Mouse (Mus musculus): ENCODE measurements around the gene Crybg1.
"Not testable (repeated sequence)": the region's sequence is repeated elsewhere in the genome, so short reads cannot be mapped to it uniquely, and the experiment has no call there.

The Crybg1 gene

GRCm38 (mm10) chr10:43964943-43965342 is 183.7 kb downstream of the Crybg1 start:
- DNase-seq (ENCODE audit: low spot score): no peak

- DNase-seq (ENCODE audit: low spot score): peak; percentile 72
Measured at GRCm38 (mm10) chr10:43953942-43954341, 194.7 kb downstream of the Crybg1 start.

DNA sequence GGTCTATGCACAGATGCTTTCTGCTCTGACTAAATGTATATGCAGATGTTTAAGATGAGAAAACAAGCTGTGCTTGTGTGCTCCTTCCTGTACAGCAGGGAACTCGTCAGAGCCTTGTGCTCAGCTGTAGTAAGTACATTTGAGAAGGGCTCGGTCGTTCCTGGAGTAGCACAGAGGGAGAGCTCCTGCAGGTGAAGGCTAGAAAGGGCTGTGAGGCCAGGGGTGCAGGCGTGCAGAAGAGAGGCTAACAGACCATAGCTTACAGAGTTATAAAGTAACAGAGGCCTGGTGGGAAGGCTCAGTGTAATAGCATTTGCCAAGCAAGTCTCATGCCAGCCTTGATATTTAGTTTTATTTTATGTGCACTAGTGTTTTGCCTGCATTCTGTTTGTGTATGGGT is 203.2 kb downstream of the Crybg1 start:
- DNase-seq (ENCODE audit: low spot score): no peak

- no peak for DNase-seq (ENCODE audit: low spot score)
Measured at GRCm38 (mm10) chr10:43943736-43944135, 204.9 kb downstream of the Crybg1 start.

DNA sequence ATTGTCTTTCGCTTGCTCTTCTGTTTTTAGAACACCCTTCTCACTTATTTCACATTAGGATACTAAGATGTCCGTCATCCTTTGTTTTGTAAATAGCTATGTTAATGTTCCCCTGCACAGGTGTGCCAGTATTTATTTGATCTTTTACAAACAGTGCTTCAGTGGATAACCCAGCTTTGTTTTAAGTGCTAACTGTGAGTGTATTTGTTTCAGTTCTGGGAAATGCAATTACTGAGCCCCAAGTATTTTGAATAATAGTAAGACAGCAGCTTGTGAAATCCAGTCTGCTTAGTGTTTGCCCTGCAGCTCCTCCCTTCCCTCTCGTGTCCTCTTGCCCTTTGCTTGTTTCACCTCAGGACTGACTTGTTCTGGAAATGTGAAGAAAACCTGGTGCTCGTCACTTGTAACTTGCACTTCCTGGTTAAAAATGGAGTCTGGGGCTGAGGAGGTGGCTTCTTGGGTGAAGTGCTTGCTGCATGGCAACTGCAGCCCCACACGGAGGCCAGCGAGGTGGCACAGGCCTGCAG is 209.5 kb downstream of the Crybg1 start:
- no peak for DNase-seq (ENCODE audit: low spot score)

- DNase-seq (ENCODE audit: low spot score): no peak
Measured at GRCm38 (mm10) chr10:43928596-43928995, 220.1 kb downstream of the Crybg1 start.

DNA sequence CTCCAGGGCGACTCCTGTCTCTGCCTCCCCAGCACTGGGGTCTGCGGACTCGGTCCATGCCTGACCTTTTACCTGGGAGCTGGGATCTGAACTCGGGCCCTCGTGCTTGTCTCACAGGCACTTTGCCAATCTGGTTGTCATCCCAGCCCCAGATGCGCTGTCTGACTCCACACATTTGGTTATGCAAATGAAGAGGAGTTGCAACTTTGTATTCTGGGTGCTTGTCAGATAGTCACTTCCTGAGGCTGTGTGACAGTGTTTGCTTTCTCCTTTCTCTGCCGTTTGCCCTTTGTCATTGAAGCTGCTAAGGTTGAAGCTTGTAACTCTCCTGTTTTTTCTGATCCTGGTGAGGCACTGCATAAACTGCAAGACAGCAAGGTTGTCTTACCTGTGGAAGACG is 220.9 kb downstream of the Crybg1 start:
- no peak for DNase-seq (ENCODE audit: low spot score)

DNA sequence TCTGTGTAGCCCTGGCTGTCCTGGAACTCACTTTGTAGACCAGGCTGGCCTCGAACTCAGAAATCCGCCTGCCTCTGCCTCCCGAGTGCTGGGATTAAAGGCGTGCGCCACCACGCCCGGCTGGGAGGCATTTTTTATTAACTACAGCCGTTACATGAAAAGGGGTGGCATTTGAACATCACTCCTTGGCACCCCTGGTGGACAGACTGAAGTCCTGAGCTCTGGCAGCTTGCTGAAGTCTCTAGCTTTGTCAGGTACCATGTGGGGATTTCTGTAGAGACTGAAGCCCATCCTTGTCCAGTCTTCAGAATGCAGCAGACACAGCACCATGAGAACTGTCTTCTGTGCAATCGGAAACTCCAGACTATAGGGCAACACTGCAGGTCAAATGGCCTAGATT is 222.9 kb downstream of the Crybg1 start:
- DNase-seq (ENCODE audit: low spot score): not testable (repeated sequence)

GRCm38 (mm10) chr10:43923096-43923495 is 225.6 kb downstream of the Crybg1 start:
- DNase-seq (ENCODE audit: low spot score): no peak

- DNase-seq (ENCODE audit: low spot score): peak; percentile 93
Measured at GRCm38 (mm10) chr10:43918696-43919608, 229.7 kb downstream of the Crybg1 start.

DNA sequence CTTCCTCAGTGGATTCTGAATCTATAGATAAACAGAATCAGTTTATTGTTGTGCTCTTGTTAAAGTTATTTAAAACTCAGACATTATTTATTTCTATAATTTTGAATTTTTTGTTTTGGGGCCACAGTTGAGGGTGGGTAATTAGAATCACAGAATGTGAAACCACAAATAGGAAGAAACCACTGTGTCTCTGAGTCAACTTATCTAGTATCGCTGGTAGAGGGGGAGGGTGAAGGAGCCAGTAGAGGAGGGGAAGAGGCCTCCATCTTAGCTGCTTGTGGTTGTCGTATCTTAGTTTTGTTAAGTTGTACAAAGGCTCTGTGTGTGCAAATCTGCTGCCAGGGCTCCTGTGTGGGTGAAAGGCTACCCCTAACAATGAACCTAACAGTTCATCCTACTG is 231.9 kb downstream of the Crybg1 start:
- no peak for DNase-seq (ENCODE audit: low spot score)

- DNase-seq (ENCODE audit: low spot score): no peak
Measured at GRCm38 (mm10) chr10:43916181-43916580, 232.5 kb downstream of the Crybg1 start.

DNA sequence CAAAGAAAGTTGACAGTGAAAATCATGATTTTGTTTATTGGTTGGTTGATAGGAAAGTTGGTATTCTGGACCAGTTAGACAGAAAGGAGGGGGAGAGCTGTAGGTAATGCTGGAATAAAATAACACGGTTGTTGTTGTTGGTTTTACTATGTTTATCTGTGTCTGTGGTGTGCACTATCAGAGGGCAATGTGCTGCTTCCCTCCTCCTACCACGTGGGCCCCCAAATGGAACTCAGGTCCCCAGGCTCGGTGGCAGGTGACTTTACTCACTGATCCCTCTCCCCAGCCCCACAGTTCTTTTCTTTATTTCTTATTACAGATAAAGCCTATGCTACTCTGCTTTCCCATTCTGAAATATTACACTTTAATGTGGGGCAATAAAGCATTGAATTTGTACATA is 236.4 kb downstream of the Crybg1 start:
- no peak for DNase-seq (ENCODE audit: low spot score)

- no peak for DNase-seq (ENCODE audit: low spot score)
Measured at GRCm38 (mm10) chr10:43910873-43911142, 237.8 kb downstream of the Crybg1 start.

GRCm38 (mm10) chr10:43910032-43910872 is 238.4 kb downstream of the Crybg1 start:
- no peak for DNase-seq (ENCODE audit: low spot score)

- DNase-seq (ENCODE audit: low spot score): no peak
Measured at GRCm38 (mm10) chr10:43904569-43904968, 244.1 kb downstream of the Crybg1 start.

DNA sequence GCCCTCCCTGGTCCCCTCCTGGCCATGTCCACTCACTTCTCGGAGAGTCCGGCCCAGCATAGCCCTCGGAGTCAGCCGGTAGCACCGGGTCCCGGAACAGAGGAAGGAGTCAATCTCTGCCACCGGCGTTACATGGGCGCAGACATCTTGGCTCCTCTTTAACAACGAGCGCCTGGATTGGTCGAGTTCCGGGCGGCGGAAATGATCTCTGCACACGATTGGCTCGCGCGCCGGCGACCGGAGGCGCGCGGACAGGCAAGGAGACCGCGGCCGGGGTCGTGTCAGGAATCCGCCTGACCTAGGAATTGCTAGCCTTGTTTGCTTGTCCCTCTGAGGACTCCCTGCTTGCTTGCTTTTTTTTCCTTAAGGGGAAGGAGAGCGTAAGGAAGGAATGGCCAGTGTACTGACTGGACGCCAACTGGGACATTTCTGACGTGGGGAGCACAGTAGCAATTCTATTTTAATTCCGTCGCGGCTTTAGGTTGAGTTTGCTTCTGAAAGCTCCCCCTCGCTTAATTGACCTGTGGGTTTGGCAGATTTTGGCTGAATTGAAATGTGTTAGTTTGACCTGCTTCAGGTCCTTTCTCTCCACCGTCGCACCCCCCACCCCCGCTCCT is 247.0 kb downstream of the Crybg1 start, which contains the start of the genes Qrsl1 and Rtn4ip1:
TSS of gene Qrsl1 (minus strand) at position 168 of the 617 bp plus-strand sequence.
TSS of gene Rtn4ip1 (plus strand) at position 230 of the 617 bp plus-strand sequence.
- DNase-seq (ENCODE audit: low spot score): peak; percentile 93

DNA sequence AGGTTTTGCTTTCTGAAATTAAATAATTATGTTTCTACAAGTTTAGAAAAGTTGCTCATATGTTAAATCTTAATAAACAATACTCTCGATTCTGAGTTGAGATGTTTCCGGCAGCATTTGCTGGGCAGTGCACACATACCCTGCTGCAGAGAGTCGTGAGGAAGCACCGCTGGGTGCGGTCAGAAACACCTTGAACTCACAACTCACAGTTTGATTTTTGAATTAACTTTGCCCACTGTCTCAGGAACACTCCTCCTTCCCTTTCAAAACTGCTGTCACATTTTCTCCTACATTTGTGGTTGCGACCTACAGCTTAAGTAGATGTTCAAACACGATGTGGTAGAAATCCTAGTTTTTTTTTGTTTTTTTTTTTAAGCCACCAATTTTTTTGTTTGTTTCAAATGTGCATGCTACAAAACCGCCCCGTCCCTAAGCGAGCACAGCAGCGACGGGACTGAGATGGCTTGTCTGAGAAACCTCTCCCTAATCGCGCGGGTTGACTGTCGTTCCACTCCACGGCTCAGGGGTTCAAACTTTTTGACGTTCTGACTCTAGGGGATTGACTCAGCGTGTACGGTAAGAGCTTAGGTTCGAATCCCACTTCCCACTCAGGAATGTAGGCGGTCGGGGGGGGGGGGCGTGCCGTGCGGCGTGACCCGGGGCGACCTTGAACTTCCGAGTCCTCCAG is 247.6 kb downstream of the Crybg1 start:
- no peak for DNase-seq (ENCODE audit: low spot score)

Data from testis, postnatal 10 days (tissue).